ENCODE assay signal across 8 mouse cellular contexts in the genomic region with DNA sequence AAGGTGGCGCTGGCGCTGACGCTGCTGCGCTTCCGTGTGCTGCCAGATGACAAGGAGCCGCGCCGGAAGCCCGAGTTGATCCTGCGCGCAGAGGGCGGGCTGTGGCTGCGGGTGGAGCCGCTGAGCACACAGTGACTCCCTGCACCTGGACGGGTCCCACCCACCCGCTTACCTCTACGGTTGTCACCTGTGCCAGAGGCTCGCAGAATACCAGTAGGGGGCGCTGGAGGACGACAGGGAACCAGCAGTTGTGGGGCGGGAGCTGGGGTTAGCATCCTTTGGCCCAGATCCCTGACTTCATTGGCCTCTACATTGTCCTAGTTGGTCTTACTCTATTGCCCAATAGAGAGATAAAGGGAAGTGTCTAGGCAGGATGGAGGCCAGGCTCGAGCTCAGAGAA. TPM values are rescaled to one million over a fixed set of nuclear protein-coding genes. Genes with fewer than 3 reads are reported as not detected.
DNase-seq lines count a peak whose midpoint lies in the region; ATAC-seq lines count a peak whose summit lies in the region.

No protein-coding gene starts in this region.

- H3K36me3 ChIP-seq in kidney, embryonic 16.5 days (ENCODE audit: insufficient read depth, low read length), result no peaks in the 10 kb centered on the region

- ATAC-seq in kidney, embryonic 16.5 days (ENCODE audit: low FRiP score, low TSS enrichment), result no peak

- no peaks in the 10 kb centered on the region for H3K27me3 ChIP-seq in kidney, embryonic 16.5 days (ENCODE audit: insufficient read depth, low read length)

- H3K4me1 ChIP-seq in kidney, embryonic 16.5 days (ENCODE audit: insufficient read depth, low read length), result no peaks in the 10 kb centered on the region

- 43% methylated on average over 22 of the region's 22 CpGs for WGBS in kidney, embryonic 16.5 days

- H3K9me3 ChIP-seq in kidney, embryonic 16.5 days (ENCODE audit: low read length), result peaks cover 10% of the 10 kb centered on the region

- no peak overlapping the region for H3K9ac ChIP-seq in kidney, embryonic 16.5 days (replicated peaks; ENCODE audit: low read length)

- 0 out of 2 replicates have a peak overlapping the region, but pooled peaks have one; percentile 26 for H3K4me2 ChIP-seq in kidney, embryonic 16.5 days (replicated peaks; ENCODE audit: low read depth, low read length)

- H3K27ac ChIP-seq in kidney, embryonic 16.5 days (ENCODE audit: low read length), result no peak overlapping the region

- H3K4me3 ChIP-seq in kidney, embryonic 16.5 days (ENCODE audit: low read length), result no peak overlapping the region

- peak; percentile 35 to 37 for DNase-seq in cerebellum, postnatal 10 days
- no peak for DNase-seq in cerebellum, postnatal 4 days (ENCODE audit: low spot score in 2 of 2)
- peak; percentile 45 for DNase-seq in urinary bladder, postnatal 25 days (ENCODE audit: low spot score)
- no peak for DNase-seq in urinary bladder, postnatal 10 days (ENCODE audit: low spot score)
- peak; percentile 48 to 50 for DNase-seq in lung, postnatal 4 days
- peak; percentile 36 for DNase-seq in thymus, postnatal 25 days
- DNase-seq in ovary, postnatal 10 days (ENCODE audit: low spot score), result no peak

RNA-seq across cellular contexts. Expression of a gene that starts 17.4 kb away (rescaled TPM):
- not detected in 2 replicates for polyA plus RNA-seq in kidney, embryonic 16.5 days (2015; fragmentation: Nextera tagmentation; extraction: Ambion mirVana)

RNA-seq across cellular contexts. Expression of a gene that starts 44.1 kb away (rescaled TPM):
- polyA plus RNA-seq in kidney, embryonic 16.5 days (2015; fragmentation: Nextera tagmentation; extraction: Ambion mirVana), result not detected in 2 replicates

Comparison
In these comparisons a context has a peak if more than half of its experiments do, and no peak if none do; other contexts are left out.
1. DNase-seq: peak in cerebellum, postnatal 10 days (2 of 2), urinary bladder, postnatal 25 days (single experiment), lung, postnatal 4 days (2 of 2) and thymus, postnatal 25 days (single experiment); none in cerebellum, postnatal 4 days (0 of 2), urinary bladder, postnatal 10 days (single experiment) and ovary, postnatal 10 days (single experiment).